Mouse (Mus musculus): ENCODE results near the gene Il10. TPM values are rescaled to one million over a fixed set of nuclear protein-coding genes. Genes with fewer than 3 reads are reported as not detected.

The Il10 gene
- polyA plus RNA-seq, 1 experiment from 2014 or later = not detected

DNA sequence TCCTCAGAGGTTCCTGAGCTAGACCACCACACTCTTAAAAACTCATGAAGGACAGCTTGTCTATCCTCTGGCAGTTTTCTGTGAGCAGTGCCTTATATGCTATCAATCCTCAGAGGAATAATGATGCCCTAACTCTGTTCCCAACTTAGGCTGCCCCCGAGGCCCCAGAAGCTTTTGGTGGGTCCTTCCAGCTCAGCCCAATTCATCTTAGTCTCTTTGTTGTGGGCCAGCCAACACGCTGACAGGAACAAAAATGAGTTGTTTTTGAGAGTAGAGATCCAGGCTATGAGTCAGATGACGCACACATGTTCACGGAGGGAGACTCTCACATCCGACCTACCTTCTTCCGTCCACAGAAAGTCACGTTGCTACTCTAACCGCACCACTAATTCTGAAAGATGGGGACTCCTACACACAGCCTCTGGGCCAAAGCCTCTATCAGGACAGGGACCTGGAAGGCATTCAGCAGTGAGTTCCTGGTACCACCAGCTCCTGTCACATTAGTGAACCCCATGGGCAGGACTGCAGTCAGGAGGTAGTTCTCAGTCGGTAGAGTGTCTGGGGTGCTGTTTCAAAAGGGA, 26.0 kb upstream of the Il10 start:
- no peak overlapping the region for H3K4me2 ChIP-seq (replicated peaks; ENCODE audit: low read depth)
- no peak overlapping the region for H3K9ac ChIP-seq (ENCODE audit: low read depth, low read length)
- H3K36me3 ChIP-seq (ENCODE audit: control insufficient read depth, insufficient read depth) = no peaks in the 10 kb centered on the region
- no peaks in the 10 kb centered on the region for H3K4me1 ChIP-seq (replicated peaks; ENCODE audit: control insufficient read depth, insufficient read depth, low read length)
- no peak overlapping the region for H3K27ac ChIP-seq (ENCODE audit: low read depth, low read length)
- ATAC-seq = no peak
- no peaks in the 10 kb centered on the region for H3K27me3 ChIP-seq (replicated peaks; ENCODE audit: control insufficient read depth, insufficient read depth, low read length)
- TF ChIP-seq CTCF (IDR thresholded peaks at IDR 0.05; ENCODE audit: low read depth) = no peak
- 83% methylated on average over 9 of the region's 9 CpGs for WGBS
- H3K4me3 ChIP-seq (ENCODE audit: low read depth, low read length) = no peak overlapping the region
- H3K9me3 ChIP-seq (ENCODE audit: control insufficient read depth) = no peaks in the 10 kb centered on the region

DNA sequence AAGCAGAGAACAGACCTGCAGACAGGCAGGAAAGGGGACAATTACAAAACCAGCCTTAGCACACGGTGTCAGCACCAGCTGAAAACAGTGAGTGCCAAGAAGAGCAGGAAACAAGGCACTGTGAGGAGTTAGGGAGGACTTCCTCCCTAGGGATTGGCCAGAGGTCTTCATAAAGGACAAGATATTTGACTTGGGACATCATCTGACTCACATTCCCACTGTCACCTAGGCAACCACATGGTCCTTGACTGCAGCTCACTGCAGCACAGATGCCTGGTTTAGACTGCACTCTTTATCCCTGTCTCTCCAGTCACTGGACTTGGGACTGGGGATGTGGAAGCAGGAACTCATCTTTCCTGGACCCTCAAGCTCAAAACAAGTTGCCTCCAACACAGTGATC, 24.1 kb upstream of the Il10 start:
- no peaks in the 10 kb centered on the region for H3K27me3 ChIP-seq (replicated peaks; ENCODE audit: control insufficient read depth, insufficient read depth, low read length)
- no peaks in the 10 kb centered on the region for H3K9me3 ChIP-seq (ENCODE audit: control insufficient read depth)
- H3K9ac ChIP-seq (ENCODE audit: low read depth, low read length) = no peak overlapping the region
- no peak overlapping the region for H3K4me3 ChIP-seq (ENCODE audit: low read depth, low read length)
- H3K27ac ChIP-seq (ENCODE audit: low read depth, low read length) = no peak overlapping the region
- no peak for ATAC-seq
- no peak for TF ChIP-seq CTCF (IDR thresholded peaks at IDR 0.05; ENCODE audit: low read depth)
- WGBS = 29% methylated on average over 1 of the region's 1 CpGs
- no peaks in the 10 kb centered on the region for H3K36me3 ChIP-seq (ENCODE audit: control insufficient read depth, insufficient read depth)
- H3K4me2 ChIP-seq (replicated peaks; ENCODE audit: low read depth) = no peak overlapping the region
- H3K4me1 ChIP-seq (replicated peaks; ENCODE audit: control insufficient read depth, insufficient read depth, low read length) = no peaks in the 10 kb centered on the region

DNA sequence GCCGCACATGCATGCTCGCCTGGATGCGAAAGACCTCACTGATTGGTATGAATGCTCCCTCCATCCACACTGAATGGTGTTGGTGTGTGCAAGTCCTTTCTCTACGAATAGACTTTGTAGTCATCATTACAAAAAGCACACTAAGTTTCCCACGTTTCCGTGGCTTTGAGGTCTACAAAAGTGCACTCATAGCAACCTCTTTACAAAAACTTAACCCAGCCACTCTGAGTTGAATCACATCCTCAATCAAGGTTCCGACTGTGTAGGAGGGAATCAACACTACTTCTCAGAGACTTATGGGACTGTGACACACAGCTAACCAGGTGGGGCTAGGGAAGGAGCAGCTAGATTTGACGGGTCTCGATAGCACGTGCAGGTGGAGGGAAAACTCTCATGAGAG, 23.3 kb upstream of the Il10 start:
- Histone ChIP-seq H3K27ac (ENCODE audit: low read depth, low read length) (no peak overlapping the region), H3K9me3 (ENCODE audit: control insufficient read depth) (no peaks in the 10 kb centered on the region), H3K27me3 (replicated peaks; ENCODE audit: control insufficient read depth, insufficient read depth, low read length) (no peaks in the 10 kb centered on the region), H3K4me3 (ENCODE audit: low read depth, low read length) (no peak overlapping the region), H3K9ac (ENCODE audit: low read depth, low read length) (no peak overlapping the region), H3K36me3 (ENCODE audit: control insufficient read depth, insufficient read depth) (no peaks in the 10 kb centered on the region), H3K4me2 (replicated peaks; ENCODE audit: low read depth) (no peak overlapping the region), H3K4me1 (replicated peaks; ENCODE audit: control insufficient read depth, insufficient read depth, low read length) (no peaks in the 10 kb centered on the region)
- ATAC-seq = no peak
- WGBS = 91% methylated on average over 10 of the region's 10 CpGs
- no peak for TF ChIP-seq CTCF (IDR thresholded peaks at IDR 0.05; ENCODE audit: low read depth)

DNA sequence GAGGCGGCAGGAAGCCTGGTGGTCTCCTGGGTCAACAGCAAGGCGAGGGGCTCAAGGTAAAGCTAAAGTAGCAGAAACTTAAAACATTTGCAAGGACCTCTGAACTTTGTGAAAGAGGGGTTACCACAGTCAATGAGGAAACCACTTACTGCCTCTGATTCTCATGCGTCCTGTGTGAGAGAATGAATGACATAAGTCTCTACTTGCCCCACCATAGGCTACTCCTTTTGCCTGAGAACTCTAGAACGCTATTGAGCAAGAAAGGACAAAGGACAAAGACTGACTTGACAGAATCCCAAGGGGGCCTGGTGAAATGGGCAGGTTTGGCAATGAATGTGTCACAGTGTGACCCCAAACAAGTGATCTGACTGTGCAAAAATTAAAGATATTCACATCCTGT, 22.2 kb upstream of the Il10 start:
- Histone ChIP-seq H3K9ac (ENCODE audit: low read depth, low read length) (no peak overlapping the region), H3K4me1 (replicated peaks; ENCODE audit: control insufficient read depth, insufficient read depth, low read length) (no peaks in the 10 kb centered on the region), H3K4me3 (ENCODE audit: low read depth, low read length) (no peak overlapping the region), H3K9me3 (ENCODE audit: control insufficient read depth) (no peaks in the 10 kb centered on the region), H3K36me3 (ENCODE audit: control insufficient read depth, insufficient read depth) (no peaks in the 10 kb centered on the region), H3K4me2 (replicated peaks; ENCODE audit: low read depth) (no peak overlapping the region), H3K27me3 (replicated peaks; ENCODE audit: control insufficient read depth, insufficient read depth, low read length) (no peaks in the 10 kb centered on the region), H3K27ac (ENCODE audit: low read depth, low read length) (no peak overlapping the region)
- no peak for ATAC-seq
- 86% methylated on average over 4 of the region's 4 CpGs for WGBS
- no peak for TF ChIP-seq CTCF (IDR thresholded peaks at IDR 0.05; ENCODE audit: low read depth)

DNA sequence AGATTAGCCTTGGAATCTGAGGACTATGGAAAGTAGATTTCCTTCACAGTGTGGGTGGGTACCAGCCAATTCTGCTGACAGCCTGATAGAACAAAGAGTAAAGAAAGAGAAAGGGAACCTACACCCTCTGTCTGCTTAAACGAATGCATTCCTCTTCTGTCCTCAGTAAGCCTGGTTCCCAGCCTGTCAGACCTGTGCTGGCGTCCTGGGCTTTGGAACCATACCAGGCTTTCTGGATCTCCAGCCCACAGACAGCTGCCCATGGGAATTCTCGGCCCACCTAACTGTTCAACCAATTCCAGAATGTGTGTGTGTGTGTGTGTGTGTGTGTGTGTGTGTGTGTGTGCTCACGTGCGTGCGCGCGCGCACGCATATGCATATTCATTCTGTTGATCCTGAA, 21.3 kb upstream of the Il10 start:
- Histone ChIP-seq H3K4me2 (replicated peaks; ENCODE audit: low read depth) (no peak overlapping the region), H3K4me3 (ENCODE audit: low read depth, low read length) (no peak overlapping the region), H3K9ac (ENCODE audit: low read depth, low read length) (no peak overlapping the region), H3K36me3 (ENCODE audit: control insufficient read depth, insufficient read depth) (no peaks in the 10 kb centered on the region), H3K27me3 (replicated peaks; ENCODE audit: control insufficient read depth, insufficient read depth, low read length) (no peaks in the 10 kb centered on the region), H3K9me3 (ENCODE audit: control insufficient read depth) (no peaks in the 10 kb centered on the region), H3K27ac (ENCODE audit: low read depth, low read length) (no peak overlapping the region), H3K4me1 (replicated peaks; ENCODE audit: control insufficient read depth, insufficient read depth, low read length) (no peaks in the 10 kb centered on the region)
- ATAC-seq = no peak
- no peak for TF ChIP-seq CTCF (IDR thresholded peaks at IDR 0.05; ENCODE audit: low read depth)
- WGBS = 91% methylated on average over 10 of the region's 10 CpGs

DNA sequence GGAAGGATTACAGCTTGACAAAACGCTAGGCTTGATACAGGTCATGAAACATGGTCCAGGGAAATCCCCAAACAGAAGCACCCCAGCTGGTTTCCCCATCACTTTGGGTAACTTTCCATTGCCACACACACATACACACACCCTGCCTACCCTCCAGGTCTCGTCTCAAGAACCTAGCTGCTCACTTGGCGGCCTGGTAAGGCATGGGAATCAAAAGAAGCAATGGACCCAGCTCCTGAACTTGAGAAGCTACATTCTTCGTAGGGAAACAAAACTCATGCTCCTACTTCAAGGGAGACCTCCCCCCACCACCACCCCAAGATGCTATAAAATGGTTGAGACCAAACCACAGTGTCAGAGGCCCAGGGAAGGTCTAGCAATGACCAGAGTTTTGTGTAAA, 19.9 kb upstream of the Il10 start:
- Histone ChIP-seq H3K9ac (ENCODE audit: low read depth, low read length) (no peak overlapping the region), H3K9me3 (ENCODE audit: control insufficient read depth) (no peaks in the 10 kb centered on the region), H3K4me3 (ENCODE audit: low read depth, low read length) (no peak overlapping the region), H3K27me3 (replicated peaks; ENCODE audit: control insufficient read depth, insufficient read depth, low read length) (no peaks in the 10 kb centered on the region), H3K4me1 (replicated peaks; ENCODE audit: control insufficient read depth, insufficient read depth, low read length) (no peaks in the 10 kb centered on the region), H3K36me3 (ENCODE audit: control insufficient read depth, insufficient read depth) (no peaks in the 10 kb centered on the region), H3K4me2 (replicated peaks; ENCODE audit: low read depth) (no peak overlapping the region), H3K27ac (ENCODE audit: low read depth, low read length) (no peak overlapping the region)
- ATAC-seq = no peak
- TF ChIP-seq CTCF (IDR thresholded peaks at IDR 0.05; ENCODE audit: low read depth) = no peak
- 91% methylated on average over 4 of the region's 4 CpGs for WGBS

DNA sequence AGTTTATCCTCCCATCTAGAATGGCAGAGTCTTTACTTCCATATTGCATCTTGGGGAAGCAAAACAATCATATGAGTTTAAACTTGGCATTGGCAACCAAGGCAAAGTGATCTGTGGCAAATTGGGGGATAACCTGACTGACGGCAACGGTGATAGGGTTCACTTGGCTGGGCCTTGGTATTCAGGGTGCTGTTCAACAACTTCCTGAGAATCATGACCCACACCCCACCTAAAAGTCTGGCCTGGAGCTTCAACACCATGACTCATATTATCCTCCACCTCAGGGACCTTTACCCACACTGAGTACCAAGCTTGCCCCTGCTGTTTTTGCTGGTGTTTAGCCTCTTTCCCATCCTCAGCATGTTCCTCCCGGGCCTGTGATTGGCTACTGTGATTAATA, 19.3 kb upstream of the Il10 start:
- H3K27me3 ChIP-seq (replicated peaks; ENCODE audit: control insufficient read depth, insufficient read depth, low read length) = no peaks in the 10 kb centered on the region
- H3K4me1 ChIP-seq (replicated peaks; ENCODE audit: control insufficient read depth, insufficient read depth, low read length) = no peaks in the 10 kb centered on the region
- no peak for ATAC-seq
- H3K9me3 ChIP-seq (ENCODE audit: control insufficient read depth) = no peaks in the 10 kb centered on the region
- WGBS = 84% methylated on average over 3 of the region's 3 CpGs
- no peaks in the 10 kb centered on the region for H3K36me3 ChIP-seq (ENCODE audit: control insufficient read depth, insufficient read depth)
- no peak overlapping the region for H3K4me3 ChIP-seq (ENCODE audit: low read depth, low read length)
- no peak for TF ChIP-seq CTCF (IDR thresholded peaks at IDR 0.05; ENCODE audit: low read depth)
- no peak overlapping the region for H3K27ac ChIP-seq (ENCODE audit: low read depth, low read length)
- H3K9ac ChIP-seq (ENCODE audit: low read depth, low read length) = no peak overlapping the region
- no peak overlapping the region for H3K4me2 ChIP-seq (replicated peaks; ENCODE audit: low read depth)
